Mouse (Mus musculus): Measurements from ENCODE around the gene Spic. TPM values are rescaled to one million over a fixed set of nuclear protein-coding genes. Genes with fewer than 3 reads are reported as not detected.
"Not testable (repeated sequence)": the region's sequence is repeated elsewhere in the genome, so short reads cannot be mapped to it uniquely, and the experiment has no call there.

Spic gene
- total RNA-seq, 2 experiments from 2014 or later, result not detected

GRCm38 (mm10) chr10:88712359-88712758, 27.5 kb upstream of the Spic start:
- TF ChIP-seq CTCF (conservative IDR thresholded peaks at IDR 0.05), result no peak
- Histone ChIP-seq H3K27ac (no peak overlapping the region), H3K4me3 (no peak overlapping the region)
- DNase-seq (ENCODE audit: low spot score in 2 of 2), result no peak

- peak; percentile 35 to 78 for DNase-seq (ENCODE audit: low spot score in 2 of 2)
- Histone ChIP-seq H3K27ac (peak overlapping the region; percentile 46), H3K4me3 (no peak overlapping the region)
- TF ChIP-seq CTCF (conservative IDR thresholded peaks at IDR 0.05), result no peak
These were observed 24.1 kb upstream of the Spic start for GRCm38 (mm10) chr10:88708671-88709523.

- no peak for TF ChIP-seq CTCF (conservative IDR thresholded peaks at IDR 0.05)
- no peak overlapping the region for H3K4me3 ChIP-seq
- H3K27ac ChIP-seq, result no peak overlapping the region
- no peak for DNase-seq (ENCODE audit: low spot score in 2 of 2)
These were observed 16.1 kb upstream of the Spic start for GRCm38 (mm10) chr10:88700938-88701337.

GRCm38 (mm10) chr10:88682904-88683563, 1.8 kb downstream of the Spic start:
- DNase-seq (ENCODE audit: low spot score in 2 of 2), result no peak
- no peak overlapping the region for H3K4me3 ChIP-seq
- H3K27ac ChIP-seq, result no peak overlapping the region
- no peak for TF ChIP-seq CTCF (conservative IDR thresholded peaks at IDR 0.05)

- no peak for DNase-seq (ENCODE audit: low spot score in 2 of 2)
- H3K27ac ChIP-seq, result no peak overlapping the region
- no peak for TF ChIP-seq CTCF (conservative IDR thresholded peaks at IDR 0.05)
- no peak overlapping the region for H3K4me3 ChIP-seq
These were observed 12.0 kb downstream of the Spic start for GRCm38 (mm10) chr10:88672825-88673224.

GRCm38 (mm10) chr10:88672123-88672522, 12.7 kb downstream of the Spic start:
- no peak for TF ChIP-seq CTCF (conservative IDR thresholded peaks at IDR 0.05)
- Histone ChIP-seq H3K4me3 (no peak overlapping the region), H3K27ac (no peak overlapping the region)
- DNase-seq (ENCODE audit: low spot score in 2 of 2), result no peak

GRCm38 (mm10) chr10:88669719-88670118, 15.1 kb downstream of the Spic start:
- TF ChIP-seq CTCF (conservative IDR thresholded peaks at IDR 0.05), result peak; percentile 90
- Histone ChIP-seq H3K27ac (no peak overlapping the region), H3K4me3 (no peak overlapping the region)
- DNase-seq (ENCODE audit: low spot score in 2 of 2), result peak; percentile 37 to 66

- DNase-seq (ENCODE audit: low spot score in 2 of 2); H3K4me3 ChIP-seq; H3K27ac ChIP-seq: not testable (repeated sequence)
These were observed 21.0 kb downstream of the Spic start for GRCm38 (mm10) chr10:88663856-88664255.

- no peak for DNase-seq (ENCODE audit: low spot score in 2 of 2)
- Histone ChIP-seq H3K27ac (no peak overlapping the region), H3K4me3 (no peak overlapping the region)
- no peak for TF ChIP-seq CTCF (conservative IDR thresholded peaks at IDR 0.05)
These were observed 25.9 kb downstream of the Spic start for GRCm38 (mm10) chr10:88658918-88659317.

- no peak for TF ChIP-seq CTCF (conservative IDR thresholded peaks at IDR 0.05)
- no peak for DNase-seq (ENCODE audit: low spot score in 2 of 2)
- no peak overlapping the region for H3K27ac ChIP-seq
- H3K4me3 ChIP-seq, result no peak overlapping the region
These were observed 39.4 kb downstream of the Spic start for GRCm38 (mm10) chr10:88645448-88645847.

- Histone ChIP-seq H3K4me3 (no peak overlapping the region), H3K27ac (no peak overlapping the region)
- DNase-seq (ENCODE audit: low spot score in 2 of 2), result no peak
- no peak for TF ChIP-seq CTCF (conservative IDR thresholded peaks at IDR 0.05)
These were observed 53.4 kb downstream of the Spic start for GRCm38 (mm10) chr10:88631330-88631953.

GRCm38 (mm10) chr10:88630663-88631329, 54.0 kb downstream of the Spic start:
- Histone ChIP-seq H3K27ac (no peak overlapping the region), H3K4me3 (no peak overlapping the region)
- no peak for DNase-seq (ENCODE audit: low spot score in 2 of 2)
- TF ChIP-seq CTCF (conservative IDR thresholded peaks at IDR 0.05), result no peak

GRCm38 (mm10) chr10:88627052-88627451, 57.8 kb downstream of the Spic start:
- TF ChIP-seq CTCF (conservative IDR thresholded peaks at IDR 0.05), result no peak
- DNase-seq (ENCODE audit: low spot score in 2 of 2), result no peak
- Histone ChIP-seq H3K4me3 (no peak overlapping the region), H3K27ac (no peak overlapping the region)

Data from layer of hippocampus, adult 2 months (tissue).